Mouse (Mus musculus): ENCODE measurements around the gene Bcl11a. TPM values are rescaled to one million over a fixed set of nuclear protein-coding genes. Genes with fewer than 3 reads are reported as not detected.

Gene Bcl11a
- polyA plus RNA-seq, 1 experiment from 2014 or later, result 117 TPM

DNA sequence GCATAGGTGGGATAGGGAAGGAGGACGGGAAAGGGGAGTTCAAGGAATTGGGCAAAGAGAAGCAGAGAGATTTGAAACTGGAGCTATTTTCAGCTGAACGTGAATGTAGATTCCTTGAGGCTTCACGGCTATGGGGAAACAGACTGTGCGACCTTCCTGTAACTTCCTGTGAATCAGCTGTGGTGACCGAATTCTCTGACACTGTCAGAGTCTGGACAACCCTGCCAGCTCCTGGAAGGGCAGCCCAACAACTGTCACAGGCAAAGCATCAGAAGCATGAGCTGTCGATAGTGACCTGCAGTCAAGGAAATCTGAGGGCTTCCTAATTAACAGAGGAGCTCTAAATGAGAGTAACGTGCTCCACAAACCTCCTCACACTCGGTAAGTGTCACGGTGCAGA is 64.5 kb downstream of the Bcl11a start:
- Histone ChIP-seq H3K27me3 (ENCODE audit: control insufficient read depth, insufficient read depth, low read length) (no peaks in the 10 kb centered on the region), H3K4me2 (ENCODE audit: low read length) (no peak overlapping the region), H3K36me3 (ENCODE audit: control insufficient read depth, insufficient read depth, low read length) (no peaks in the 10 kb centered on the region), H3K27ac (replicated peaks; ENCODE audit: low read depth, low read length) (no peak overlapping the region), H3K9ac (replicated peaks; ENCODE audit: low read length) (no peak overlapping the region), H3K4me1 (ENCODE audit: control insufficient read depth, insufficient read depth, low read length) (no peaks in the 10 kb centered on the region), H3K9me3 (ENCODE audit: control insufficient read depth, low read length) (no peaks in the 10 kb centered on the region), H3K4me3 (replicated peaks; ENCODE audit: low read depth, low read length) (no peak overlapping the region)
- no peak for DNase-seq
- WGBS, result 74% methylated on average over 9 of the region's 9 CpGs
- no peak for ATAC-seq (ENCODE audit: low FRiP score, low TSS enrichment)

DNA sequence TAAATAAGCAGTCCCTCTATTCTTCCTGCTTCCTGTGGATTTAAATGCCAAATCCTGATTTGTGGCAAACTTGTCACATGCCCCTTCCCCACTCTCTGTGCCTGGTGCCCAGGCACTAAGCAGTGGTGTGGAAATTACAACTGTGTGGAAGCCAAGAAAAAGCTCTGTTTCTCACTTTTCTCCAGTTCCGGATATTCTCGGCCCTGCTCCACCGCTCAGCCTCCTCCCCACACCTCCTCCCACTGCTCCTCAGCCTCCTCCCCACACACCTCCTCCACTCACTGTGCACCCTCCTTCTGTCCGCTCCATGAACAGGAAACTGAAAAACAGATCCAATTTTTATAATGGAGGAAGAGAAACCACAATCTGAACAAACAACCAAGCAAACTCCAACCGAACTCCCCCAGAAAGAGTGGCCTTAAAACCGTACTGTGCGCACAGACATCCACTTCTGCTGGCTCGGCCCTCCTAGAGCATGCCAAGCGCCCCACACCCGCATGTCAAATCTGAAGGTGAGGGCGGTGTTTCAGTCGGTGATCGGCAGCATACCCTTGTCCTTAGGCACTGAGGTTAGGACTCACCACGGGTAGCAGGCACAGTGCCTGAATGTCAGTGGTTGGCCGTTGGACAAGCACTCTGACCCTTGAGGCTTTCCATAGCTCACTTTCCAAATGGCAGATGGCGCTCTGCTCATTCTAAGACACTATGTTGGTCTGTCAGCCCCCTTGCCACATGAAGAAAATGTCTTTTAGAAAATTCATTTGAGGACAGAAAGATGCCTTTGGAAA is 66.5 kb downstream of the Bcl11a start:
- 84% methylated on average over 16 of the region's 16 CpGs for WGBS

DNA sequence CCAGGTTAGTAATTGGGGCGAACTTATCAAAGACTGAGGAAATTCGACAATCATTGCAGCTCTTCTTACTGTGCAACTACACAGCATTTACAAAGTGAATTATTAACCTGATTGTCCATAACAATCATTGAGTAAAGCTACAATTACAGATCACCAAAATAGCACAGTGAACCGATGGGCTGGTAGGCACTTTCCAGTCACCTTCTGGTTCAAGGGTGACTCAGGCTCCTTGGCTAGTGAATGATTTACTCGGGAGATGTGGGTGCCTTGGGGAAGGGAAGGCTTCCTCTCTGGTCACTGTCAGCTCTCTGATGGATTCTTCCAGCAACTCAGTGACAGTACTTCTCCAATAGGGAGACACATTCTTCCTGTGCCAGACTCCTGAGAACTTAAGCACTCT is 68.2 kb downstream of the Bcl11a start:
- Histone ChIP-seq H3K27me3 (ENCODE audit: control insufficient read depth, insufficient read depth, low read length) (no peaks in the 10 kb centered on the region), H3K9me3 (ENCODE audit: control insufficient read depth, low read length) (no peaks in the 10 kb centered on the region), H3K9ac (replicated peaks; ENCODE audit: low read length) (no peak overlapping the region), H3K27ac (replicated peaks; ENCODE audit: low read depth, low read length) (no peak overlapping the region), H3K4me3 (replicated peaks; ENCODE audit: low read depth, low read length) (no peak overlapping the region), H3K36me3 (ENCODE audit: control insufficient read depth, insufficient read depth, low read length) (0 out of 2 replicates have a peak, but pooled peaks cover 4% of the 10 kb centered on the region), H3K4me1 (ENCODE audit: control insufficient read depth, insufficient read depth, low read length) (no peaks in the 10 kb centered on the region), H3K4me2 (ENCODE audit: low read length) (no peak overlapping the region)
- ATAC-seq (ENCODE audit: low FRiP score, low TSS enrichment) (no peak), DNase-seq (no peak)
- WGBS, result 96% methylated on average over 4 of the region's 4 CpGs

More for the DNA sequence above, 66.5 kb downstream of the Bcl11a start:
- Histone ChIP-seq H3K4me3 (replicated peaks; ENCODE audit: low read depth, low read length) (no peak overlapping the region), H3K27me3 (ENCODE audit: control insufficient read depth, insufficient read depth, low read length) (no peaks in the 10 kb centered on the region), H3K27ac (replicated peaks; ENCODE audit: low read depth, low read length) (no peak overlapping the region), H3K4me1 (ENCODE audit: control insufficient read depth, insufficient read depth, low read length) (no peaks in the 10 kb centered on the region), H3K4me2 (ENCODE audit: low read length) (no peak overlapping the region), H3K9me3 (ENCODE audit: control insufficient read depth, low read length) (no peaks in the 10 kb centered on the region), H3K36me3 (ENCODE audit: control insufficient read depth, insufficient read depth, low read length) (no peaks in the 10 kb centered on the region), H3K9ac (replicated peaks; ENCODE audit: low read length) (no peak overlapping the region)
- no peak for DNase-seq
- ATAC-seq (ENCODE audit: low FRiP score, low TSS enrichment), result no peak

DNA sequence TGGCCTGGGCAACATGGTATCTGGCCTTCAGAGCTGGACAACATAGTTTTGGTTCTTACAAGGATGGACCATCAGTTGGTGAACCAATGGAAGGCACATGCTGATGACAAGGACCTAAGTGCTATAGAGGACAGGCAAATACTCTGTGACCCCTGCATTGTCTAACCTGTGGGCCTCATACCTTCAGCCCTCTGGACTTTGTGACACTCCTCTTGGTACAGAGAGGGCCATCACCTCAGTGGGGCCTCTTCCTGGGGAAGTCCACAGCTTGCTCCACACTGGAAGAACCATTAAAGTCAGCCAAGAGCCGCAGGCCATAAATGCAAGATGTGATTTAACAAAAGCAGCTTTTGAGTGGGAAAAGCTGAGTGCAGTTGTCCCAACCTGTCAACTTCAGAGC is 68.6 kb downstream of the Bcl11a start:
- H3K27ac ChIP-seq (replicated peaks; ENCODE audit: low read depth, low read length), result no peak overlapping the region
- H3K4me3 ChIP-seq (replicated peaks; ENCODE audit: low read depth, low read length), result no peak overlapping the region
- no peak overlapping the region for H3K9ac ChIP-seq (replicated peaks; ENCODE audit: low read length)
- DNase-seq (no peak), ATAC-seq (ENCODE audit: low FRiP score, low TSS enrichment) (no peak)
- no peaks in the 10 kb centered on the region for H3K27me3 ChIP-seq (ENCODE audit: control insufficient read depth, insufficient read depth, low read length)
- WGBS, result 97% methylated on average over 1 of the region's 1 CpGs
- 0 out of 2 replicates have a peak, but pooled peaks cover 4% of the 10 kb centered on the region for H3K36me3 ChIP-seq (ENCODE audit: control insufficient read depth, insufficient read depth, low read length)
- no peaks in the 10 kb centered on the region for H3K4me1 ChIP-seq (ENCODE audit: control insufficient read depth, insufficient read depth, low read length)
- H3K9me3 ChIP-seq (ENCODE audit: control insufficient read depth, low read length), result no peaks in the 10 kb centered on the region
- no peak overlapping the region for H3K4me2 ChIP-seq (ENCODE audit: low read length)

DNA sequence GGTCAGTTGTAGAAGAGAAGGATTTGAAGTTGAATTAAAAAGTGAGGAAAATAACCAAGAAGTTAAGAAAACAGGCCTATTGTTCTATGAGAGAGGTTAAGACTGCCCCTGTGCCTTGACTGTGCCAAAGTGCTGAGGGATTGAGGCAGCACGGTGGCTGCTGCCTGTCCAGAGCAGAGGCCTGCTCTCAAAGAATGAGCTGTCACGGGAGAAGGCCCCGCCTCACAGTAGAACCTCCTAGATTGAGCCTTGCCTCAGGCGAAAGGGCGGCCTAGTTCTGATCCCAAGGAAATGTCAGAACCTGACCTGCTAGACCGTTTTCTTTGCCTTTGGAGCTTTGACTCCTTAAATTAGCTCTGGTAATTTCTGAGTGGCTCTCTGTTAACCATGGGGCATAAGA is 69.8 kb downstream of the Bcl11a start:
- Histone ChIP-seq H3K36me3 (ENCODE audit: control insufficient read depth, insufficient read depth, low read length) (0 out of 2 replicates have a peak, but pooled peaks cover 4% of the 10 kb centered on the region), H3K4me1 (ENCODE audit: control insufficient read depth, insufficient read depth, low read length) (no peaks in the 10 kb centered on the region), H3K27me3 (ENCODE audit: control insufficient read depth, insufficient read depth, low read length) (no peaks in the 10 kb centered on the region), H3K27ac (replicated peaks; ENCODE audit: low read depth, low read length) (no peak overlapping the region), H3K9me3 (ENCODE audit: control insufficient read depth, low read length) (no peaks in the 10 kb centered on the region), H3K4me3 (replicated peaks; ENCODE audit: low read depth, low read length) (no peak overlapping the region), H3K9ac (replicated peaks; ENCODE audit: low read length) (no peak overlapping the region), H3K4me2 (ENCODE audit: low read length) (no peak overlapping the region)
- DNase-seq, result no peak
- ATAC-seq (ENCODE audit: low FRiP score, low TSS enrichment), result no peak
- WGBS, result 84% methylated on average over 6 of the region's 6 CpGs

DNA sequence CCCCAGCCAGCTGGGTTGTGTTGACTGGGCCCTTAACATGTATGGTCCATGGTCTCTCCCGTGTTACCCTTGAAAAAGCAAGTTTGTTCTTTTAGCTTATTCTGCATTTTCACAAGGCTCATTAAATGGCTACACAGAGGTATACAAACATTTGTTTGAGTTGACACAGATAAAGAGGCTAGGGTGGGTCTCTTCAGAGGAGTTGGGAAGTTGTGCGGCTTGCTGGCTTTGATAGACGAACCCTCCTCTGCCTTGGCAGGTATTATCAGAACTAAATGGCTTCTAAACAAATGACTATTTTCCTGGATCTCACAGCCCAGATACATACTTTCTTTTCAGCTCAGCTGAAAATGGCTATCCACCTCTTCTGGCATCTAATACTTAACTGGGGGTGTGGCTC is 70.7 kb downstream of the Bcl11a start:
- no peak overlapping the region for H3K27ac ChIP-seq (replicated peaks; ENCODE audit: low read depth, low read length)
- DNase-seq (no peak), ATAC-seq (ENCODE audit: low FRiP score, low TSS enrichment) (no peak)
- H3K36me3 ChIP-seq (ENCODE audit: control insufficient read depth, insufficient read depth, low read length), result 0 out of 2 replicates have a peak, but pooled peaks cover 4% of the 10 kb centered on the region
- H3K9me3 ChIP-seq (ENCODE audit: control insufficient read depth, low read length), result no peaks in the 10 kb centered on the region
- no peaks in the 10 kb centered on the region for H3K27me3 ChIP-seq (ENCODE audit: control insufficient read depth, insufficient read depth, low read length)
- 97% methylated on average over 3 of the region's 3 CpGs for WGBS
- H3K4me2 ChIP-seq (ENCODE audit: low read length), result no peak overlapping the region
- H3K9ac ChIP-seq (replicated peaks; ENCODE audit: low read length), result no peak overlapping the region
- no peak overlapping the region for H3K4me3 ChIP-seq (replicated peaks; ENCODE audit: low read depth, low read length)
- H3K4me1 ChIP-seq (ENCODE audit: control insufficient read depth, insufficient read depth, low read length), result 0 out of 2 replicates have a peak, but pooled peaks cover 1% of the 10 kb centered on the region

DNA sequence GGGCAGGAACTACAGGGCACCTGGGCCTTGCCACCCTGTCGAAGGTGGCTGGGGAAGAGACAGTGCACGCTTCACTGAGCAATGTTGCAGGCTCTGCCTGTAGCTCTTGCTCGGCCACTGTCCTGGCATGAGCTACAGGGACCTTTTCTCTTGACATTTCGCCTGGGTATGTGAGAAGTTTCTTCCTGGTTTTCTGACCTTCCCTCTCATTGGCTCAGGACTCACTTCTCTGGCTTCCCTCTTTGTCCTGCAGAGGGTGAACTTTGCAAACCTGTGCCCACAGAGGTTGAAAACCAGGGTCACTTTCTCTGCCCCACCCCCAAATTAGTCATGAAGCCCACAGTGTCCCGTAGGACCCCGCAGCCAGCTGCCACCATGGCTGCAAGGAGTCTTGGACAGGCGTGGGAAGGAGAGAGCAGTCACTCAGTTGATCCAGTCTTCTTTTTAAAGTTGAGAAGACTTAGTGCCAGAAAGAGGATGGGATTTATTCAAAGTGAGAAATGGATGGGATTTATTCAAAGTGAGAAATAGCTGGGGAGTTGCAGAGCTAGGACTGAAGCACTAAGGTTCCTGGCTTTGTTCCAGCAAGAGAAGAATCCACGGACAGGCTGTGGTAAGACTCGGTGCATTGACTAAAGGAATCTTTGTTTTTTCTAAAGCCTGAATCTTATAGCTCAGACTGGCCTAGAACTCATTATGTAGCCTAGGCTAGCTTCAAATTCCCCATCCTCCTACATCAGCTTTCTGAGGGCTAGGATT is 71.8 kb downstream of the Bcl11a start:
- DNase-seq (no peak), ATAC-seq (ENCODE audit: low FRiP score, low TSS enrichment) (no peak)
- H3K9me3 ChIP-seq (ENCODE audit: control insufficient read depth, low read length), result no peaks in the 10 kb centered on the region
- 0 out of 2 replicates have a peak, but pooled peaks cover 4% of the 10 kb centered on the region for H3K36me3 ChIP-seq (ENCODE audit: control insufficient read depth, insufficient read depth, low read length)
- 72% methylated on average over 9 of the region's 9 CpGs for WGBS
- no peaks in the 10 kb centered on the region for H3K27me3 ChIP-seq (ENCODE audit: control insufficient read depth, insufficient read depth, low read length)
- no peak overlapping the region for H3K9ac ChIP-seq (replicated peaks; ENCODE audit: low read length)
- no peak overlapping the region for H3K4me3 ChIP-seq (replicated peaks; ENCODE audit: low read depth, low read length)
- H3K4me2 ChIP-seq (ENCODE audit: low read length), result no peak overlapping the region
- H3K27ac ChIP-seq (replicated peaks; ENCODE audit: low read depth, low read length), result no peak overlapping the region
- peaks cover 4% of the 10 kb centered on the region; the same call in 1 of the 2 replicates for H3K4me1 ChIP-seq (ENCODE audit: control insufficient read depth, insufficient read depth, low read length)

DNA sequence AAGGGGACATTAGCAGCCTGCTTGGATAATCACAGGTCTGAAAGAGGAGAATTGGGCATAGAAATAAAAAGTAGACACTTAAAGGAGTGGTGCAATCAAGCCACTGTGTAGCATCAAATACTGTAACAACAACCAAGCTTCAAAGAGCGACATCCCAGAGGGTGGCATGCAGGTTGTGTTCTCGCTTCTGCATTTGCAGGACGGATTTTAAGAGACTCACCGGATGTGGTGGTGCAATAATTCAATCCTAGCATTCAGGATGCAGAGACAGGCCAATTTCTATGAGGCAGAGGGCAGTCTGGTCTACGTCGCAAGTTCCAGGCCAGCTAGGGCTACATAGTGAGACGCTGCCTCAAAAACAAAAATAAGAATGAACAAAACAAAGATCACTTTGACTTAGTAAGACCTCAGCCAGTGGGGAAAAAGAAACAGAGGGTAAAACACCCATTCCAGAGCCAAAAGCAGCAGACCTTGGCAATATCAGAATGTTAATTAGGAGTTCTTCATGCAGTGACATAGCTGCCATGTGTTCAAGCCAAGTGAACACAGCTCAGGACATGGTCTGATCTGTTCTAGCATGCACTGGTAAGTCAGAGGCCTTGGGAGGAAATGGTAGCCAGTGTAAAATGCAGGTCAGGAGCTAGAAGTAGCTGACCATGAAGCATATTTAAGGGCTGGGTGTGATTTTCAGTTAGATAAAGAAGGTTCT is 74.4 kb downstream of the Bcl11a start:
- Histone ChIP-seq H3K9ac (replicated peaks; ENCODE audit: low read length) (no peak overlapping the region), H3K4me1 (ENCODE audit: control insufficient read depth, insufficient read depth, low read length) (peaks cover 10% of the 10 kb centered on the region; the same call in 1 of the 2 replicates), H3K27me3 (ENCODE audit: control insufficient read depth, insufficient read depth, low read length) (no peaks in the 10 kb centered on the region), H3K4me3 (replicated peaks; ENCODE audit: low read depth, low read length) (no peak overlapping the region), H3K9me3 (ENCODE audit: control insufficient read depth, low read length) (no peaks in the 10 kb centered on the region), H3K27ac (replicated peaks; ENCODE audit: low read depth, low read length) (no peak overlapping the region), H3K36me3 (ENCODE audit: control insufficient read depth, insufficient read depth, low read length) (0 out of 2 replicates have a peak, but pooled peaks cover 4% of the 10 kb centered on the region), H3K4me2 (ENCODE audit: low read length) (no peak overlapping the region)
- 91% methylated on average over 7 of the region's 7 CpGs for WGBS
- no peak for DNase-seq
- no peak for ATAC-seq (ENCODE audit: low FRiP score, low TSS enrichment)

All from midbrain, embryonic 14.5 days (tissue).